Mouse (Mus musculus) lung, postnatal 0 days (tissue): ENCODE measurements around the gene Gm6588. TPM values are rescaled to one million over a fixed set of nuclear protein-coding genes. Genes with fewer than 3 reads are reported as not detected.
"Not testable (repeated sequence)": the region's sequence is repeated elsewhere in the genome, so short reads cannot be mapped to it uniquely, and the experiment has no call there.

Source experiments
- ATAC-seq: fragments of 200-750 bp; cut with Nextera tagmentation; 2 replicates; pipeline ENCODE4 v1.8.0; 2017; ENCODE audit warnings: moderate library complexity
- DNase-seq: peaks from one replicate; pipeline ENCODE4 v3.0.0-alpha.2; 2016; ENCODE audit warnings: low spot score
- H3K27ac ChIP-seq: fragments of 300-500 bp; sonication (generic); 2 replicates; pipeline ENCODE4 v1.5.1; 2014; ENCODE audit warnings: antibody characterized with exemption, mild to moderate bottlenecking, low read length, mixed read lengths
- H3K27me3 ChIP-seq: fragments of 300-500 bp; sonication (generic); replicated peaks from 2 replicates; pipeline ENCODE4 v1.6.1; 2014; ENCODE audit warnings: low read length, mixed read lengths; ENCODE audit not compliant: insufficient read depth
- H3K36me3 ChIP-seq: fragments of 300-500 bp; sonication (generic); 2 replicates; pipeline ENCODE4 v1.6.1; 2014; ENCODE audit warnings: low read length, mixed read lengths; ENCODE audit not compliant: insufficient read depth
- H3K4me1 ChIP-seq: fragments of 300-500 bp; sonication (generic); 2 replicates; pipeline ENCODE4 v1.6.1; 2014; ENCODE audit warnings: antibody characterized with exemption, low read depth, low read length, mixed read lengths; ENCODE audit not compliant: insufficient read depth
- H3K4me2 ChIP-seq: fragments of 300-500 bp; sonication (generic); replicated peaks from 2 replicates; pipeline ENCODE4 v1.6.1; 2014; ENCODE audit warnings: low read depth, mild to moderate bottlenecking, low read length, moderate library complexity, mixed read lengths
- H3K4me3 ChIP-seq: fragments of 300-500 bp; sonication (generic); 2 replicates; pipeline ENCODE4 v1.5.1; 2014; ENCODE audit warnings: low read depth, low read length
- H3K9ac ChIP-seq: fragments of 300-500 bp; sonication (generic); replicated peaks from 2 replicates; pipeline ENCODE4 v1.6.1; 2014; ENCODE audit warnings: low read depth, mild to moderate bottlenecking
- H3K9me3 ChIP-seq: fragments of 300-500 bp; sonication (generic); 2 replicates; pipeline ENCODE4 v1.6.1; 2016; ENCODE audit warnings: low read length, mixed read lengths
- CTCF ChIP-seq: IDR thresholded peaks from 2 replicates; pipeline ENCODE4 v1.5.1; 2016; ENCODE audit warnings: antibody characterized with exemption, mild to moderate bottlenecking
- EP300 ChIP-seq: IDR thresholded peaks from 2 replicates; pipeline ENCODE4 v1.6.1; 2016; ENCODE audit warnings: antibody characterized with exemption, mild to moderate bottlenecking, control low read depth
- WGBS: fragments of 180-500 bp; shearing (Covaris S2); extraction: QIAGEN DNeasy Blood & Tissue Kit; methylation state at CpG from one replicate; pipeline ENCODE4 v1.1.7; 2014; 5-methylcytosine and 5-hydroxymethylcytosine counted together
- polyA plus RNA-seq: library from polyadenylated mRNA; unstranded; fragments of >200 nt; fragmentation: Nextera tagmentation; extraction: Ambion mirVana; gene quantifications from 2 replicates; pipeline ENCODE4 v1.2.1, GENCODE M21; 2015

Gene Gm6588
- not detected in 2 replicates for polyA plus RNA-seq

- no peaks in the 10 kb centered on the region for H3K36me3 ChIP-seq
- no peak within 1 kb of the TSS for H3K9ac ChIP-seq
- no peak for TF ChIP-seq CTCF
- no peak for TF ChIP-seq EP300
- H3K4me1 ChIP-seq, result no peaks in the 10 kb centered on the region
- H3K9me3 ChIP-seq, result no peaks in the 10 kb centered on the region
- no peak within 1 kb of the TSS for H3K4me3 ChIP-seq
- H3K27ac ChIP-seq, result no peak within 1 kb of the TSS
- no peaks in the 10 kb centered on the region for H3K27me3 ChIP-seq
- ATAC-seq (no peak), DNase-seq (no peak)
- no peak within 1 kb of the TSS for H3K4me2 ChIP-seq
- WGBS, result 61% methylated on average over 18 of the region's 18 CpGs
Measured at GRCm38 (mm10) chr5:112448747-112449440, at the start of gene Gm6588. Gene Gm6588, plus strand, starts transcription at chr5:112449426.

GRCm38 (mm10) chr5:112402437-112402836 is 46.8 kb upstream of the Gm6588 start:
- WGBS, result 37% methylated on average over 3 of the region's 3 CpGs
- Histone ChIP-seq H3K4me2 (no peak overlapping the region), H3K4me1 (no peaks in the 10 kb centered on the region), H3K27ac (no peak overlapping the region), H3K36me3 (no peaks in the 10 kb centered on the region), H3K4me3 (no peak overlapping the region), H3K9ac (no peak overlapping the region), H3K9me3 (no peaks in the 10 kb centered on the region), H3K27me3 (no peaks in the 10 kb centered on the region)
- peak; percentile 80 for DNase-seq
- ATAC-seq, result peak; percentile 85
- no peak for TF ChIP-seq EP300
- TF ChIP-seq CTCF, result no peak

GRCm38 (mm10) chr5:112406017-112406416 is 43.2 kb upstream of the Gm6588 start:
- no peak for DNase-seq
- H3K36me3 ChIP-seq, result no peaks in the 10 kb centered on the region
- H3K9me3 ChIP-seq, result no peaks in the 10 kb centered on the region
- H3K27ac ChIP-seq, result no peak overlapping the region
- ATAC-seq, result no peak
- H3K4me1 ChIP-seq, result no peaks in the 10 kb centered on the region
- H3K9ac ChIP-seq, result no peak overlapping the region
- H3K4me3 ChIP-seq, result no peak overlapping the region
- H3K4me2 ChIP-seq, result no peak overlapping the region
- WGBS, result 31% methylated on average over 3 of the region's 3 CpGs
- no peak for TF ChIP-seq CTCF
- TF ChIP-seq EP300, result no peak
- no peaks in the 10 kb centered on the region for H3K27me3 ChIP-seq

- TF ChIP-seq EP300 (no peak), CTCF (no peak)
- H3K27ac ChIP-seq, result no peak overlapping the region
- WGBS, result 40% methylated on average over 5 of the region's 5 CpGs
- no peaks in the 10 kb centered on the region for H3K27me3 ChIP-seq
- no peak overlapping the region for H3K4me2 ChIP-seq
- ATAC-seq (no peak), DNase-seq (peak; percentile 31)
- H3K9me3 ChIP-seq, result no peaks in the 10 kb centered on the region; the same call in 1 of the 2 replicates
- H3K9ac ChIP-seq, result no peak overlapping the region
- no peaks in the 10 kb centered on the region for H3K4me1 ChIP-seq
- H3K4me3 ChIP-seq, result no peak overlapping the region
- no peaks in the 10 kb centered on the region for H3K36me3 ChIP-seq
Measured at GRCm38 (mm10) chr5:112409274-112409673, 40.0 kb upstream of the Gm6588 start.

GRCm38 (mm10) chr5:112411072-112411471 is 38.2 kb upstream of the Gm6588 start:
- no peaks in the 10 kb centered on the region for H3K4me1 ChIP-seq
- H3K4me2 ChIP-seq, result no peak overlapping the region
- H3K36me3 ChIP-seq, result no peaks in the 10 kb centered on the region
- no peak overlapping the region for H3K4me3 ChIP-seq
- ATAC-seq (no peak), DNase-seq (no peak)
- H3K27me3 ChIP-seq, result no peaks in the 10 kb centered on the region
- 26% methylated on average over 11 of the region's 11 CpGs for WGBS
- no peak overlapping the region for H3K9ac ChIP-seq
- TF ChIP-seq EP300 (no peak), CTCF (no peak)
- no peaks in the 10 kb centered on the region; the same call in 1 of the 2 replicates for H3K9me3 ChIP-seq
- H3K27ac ChIP-seq, result no peak overlapping the region

GRCm38 (mm10) chr5:112411514-112412335 is 37.5 kb upstream of the Gm6588 start:
- Histone ChIP-seq H3K4me3 (no peak overlapping the region), H3K27ac (no peak overlapping the region), H3K4me1 (no peaks in the 10 kb centered on the region), H3K27me3 (no peaks in the 10 kb centered on the region), H3K9ac (no peak overlapping the region), H3K9me3 (no peaks in the 10 kb centered on the region; the same call in 1 of the 2 replicates), H3K36me3 (no peaks in the 10 kb centered on the region), H3K4me2 (no peak overlapping the region)
- TF ChIP-seq CTCF (no peak), EP300 (no peak)
- ATAC-seq, result no peak
- WGBS, result 11% methylated on average over 19 of the region's 19 CpGs
- DNase-seq, result peak; percentile 15

GRCm38 (mm10) chr5:112412781-112413180 is 36.4 kb upstream of the Gm6588 start:
- not testable (repeated sequence) for DNase-seq, H3K4me3 ChIP-seq, ATAC-seq, H3K27me3 ChIP-seq, H3K4me1 ChIP-seq, H3K9ac ChIP-seq, H3K9me3 ChIP-seq, H3K27ac ChIP-seq, H3K36me3 ChIP-seq, H3K4me2 ChIP-seq
- 66% methylated on average over 4 of the region's 4 CpGs for WGBS
